Mouse (Mus musculus) liver, embryonic 12.5 days (tissue): ENCODE measurements around the gene Tspyl1. TPM values are rescaled to one million over a fixed set of nuclear protein-coding genes. Genes with fewer than 3 reads are reported as not detected.
A peak's percentile ranks its signal among the peaks of the same experiment; 100 is the strongest.

Source experiments
- ATAC-seq: fragments of 200-750 bp; cut with Nextera tagmentation; 2 replicates; pipeline ENCODE4 v1.8.0; 2017; ENCODE audit warnings: moderate number of reproducible peaks, mild to moderate bottlenecking, moderate library complexity
- H3K27ac ChIP-seq: fragments of 300-500 bp; sonication (generic); 2 replicates; pipeline ENCODE4 v1.5.1; 2016; ENCODE audit warnings: mild to moderate bottlenecking
- H3K27me3 ChIP-seq: fragments of 300-500 bp; sonication (generic); replicated peaks from 2 replicates; pipeline ENCODE4 v1.6.1; 2016; ENCODE audit warnings: mild to moderate bottlenecking, moderate library complexity
- H3K36me3 ChIP-seq: fragments of 300-500 bp; sonication (generic); 2 replicates; pipeline ENCODE4 v1.6.1; 2016; ENCODE audit warnings: mild to moderate bottlenecking, moderate library complexity
- H3K4me1 ChIP-seq: fragments of 300-500 bp; sonication (generic); 2 replicates; pipeline ENCODE4 v1.6.1; 2016
- H3K4me2 ChIP-seq: fragments of 300-500 bp; sonication (generic); 2 replicates; pipeline ENCODE4 v1.6.1; 2016; ENCODE audit warnings: mild to moderate bottlenecking, moderate library complexity
- H3K4me3 ChIP-seq: fragments of 300-500 bp; sonication (generic); 2 replicates; pipeline ENCODE4 v1.5.1; 2016; ENCODE audit warnings: mild to moderate bottlenecking, moderate library complexity
- H3K9ac ChIP-seq: fragments of 300-500 bp; sonication (generic); 2 replicates; pipeline ENCODE4 v1.6.1; 2016; ENCODE audit warnings: mild to moderate bottlenecking, moderate library complexity
- H3K9me3 ChIP-seq: fragments of 300-500 bp; sonication (generic); replicated peaks from 2 replicates; pipeline ENCODE4 v1.6.1; 2016; ENCODE audit warnings: mild to moderate bottlenecking, moderate library complexity
- WGBS: fragments of 180-500 bp; shearing (Covaris S2); methylation state at CpG from one replicate; pipeline ENCODE4 v1.1.7; 2016; ENCODE audit not compliant: insufficient replicate concordance; 5-methylcytosine and 5-hydroxymethylcytosine counted together
- polyA plus RNA-seq: library from polyadenylated mRNA; unstranded; fragments of >200 nt; fragmentation: Nextera tagmentation; extraction: Ambion mirVana; gene quantifications from 2 replicates; pipeline ENCODE4 v1.2.1, GENCODE M21; 2016

The Tspyl1 gene
- polyA plus RNA-seq, 1 experiment from 2014 or later: 40.3 TPM

DNA sequence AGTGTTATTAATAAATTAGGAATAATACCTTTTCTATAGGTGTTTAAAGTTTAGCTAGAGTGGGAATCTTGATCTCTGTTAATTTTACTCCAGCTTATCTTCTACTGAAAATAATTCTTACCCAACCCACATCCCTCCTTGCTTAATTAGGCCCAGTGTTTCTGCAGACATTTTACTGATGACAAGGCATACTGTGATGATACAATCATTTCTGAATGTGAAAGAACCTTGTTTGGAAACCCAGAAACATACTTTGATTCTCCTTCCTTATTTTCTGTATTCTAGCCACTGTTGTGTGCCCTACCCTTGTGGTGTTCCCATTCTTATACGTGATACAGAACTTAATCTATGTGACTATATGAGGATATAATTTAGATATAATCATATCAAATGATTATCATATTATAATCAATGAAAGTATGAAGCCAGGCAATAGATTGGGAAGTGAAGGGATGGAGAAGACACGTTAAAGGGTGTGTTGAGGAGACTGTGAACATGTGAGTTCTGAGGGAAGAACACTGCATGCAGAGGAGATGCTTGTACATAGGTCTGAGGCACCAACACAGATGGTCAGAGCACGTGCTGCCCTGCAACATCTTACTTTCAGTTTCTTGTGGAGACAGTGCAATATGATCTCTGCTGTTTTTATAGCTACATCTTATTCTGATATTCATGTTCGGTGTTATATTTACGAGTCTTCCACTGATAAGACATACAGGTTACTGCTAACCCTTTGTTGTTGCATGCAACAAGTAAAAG, 14.5 kb upstream of the Tspyl1 start:
- Histone ChIP-seq H3K4me1 (no peaks in the 10 kb centered on the region), H3K9ac (no peak overlapping the region), H3K9me3 (no peaks in the 10 kb centered on the region), H3K4me3 (no peak overlapping the region), H3K36me3 (no peaks in the 10 kb centered on the region), H3K27ac (no peak overlapping the region), H3K27me3 (no peaks in the 10 kb centered on the region), H3K4me2 (no peak overlapping the region)
- 61% methylated on average over 5 of the region's 5 CpGs for WGBS
- no peak for ATAC-seq

DNA sequence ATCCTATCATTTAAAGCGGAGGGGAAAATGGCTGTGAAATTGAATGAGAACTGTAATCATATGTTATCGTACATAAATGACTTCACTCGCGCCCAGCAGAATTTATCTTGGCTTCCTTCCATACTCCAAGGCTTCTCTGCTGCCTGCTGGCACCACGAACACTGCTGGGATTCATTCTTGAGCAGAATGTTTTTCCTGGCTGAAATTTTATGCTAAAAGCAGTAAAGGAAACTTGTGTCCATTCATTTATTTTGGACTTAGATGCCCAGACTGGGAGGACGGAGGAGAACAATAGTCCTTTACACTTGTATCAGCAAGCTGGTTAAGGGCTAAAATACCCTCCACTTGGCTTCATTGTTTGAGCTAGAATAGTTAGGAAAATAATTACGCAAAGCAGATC, 10.3 kb upstream of the Tspyl1 start:
- Histone ChIP-seq H3K9ac (no peak overlapping the region), H3K4me1 (no peaks in the 10 kb centered on the region), H3K9me3 (no peaks in the 10 kb centered on the region), H3K27ac (no peak overlapping the region), H3K36me3 (no peaks in the 10 kb centered on the region), H3K27me3 (no peaks in the 10 kb centered on the region), H3K4me2 (no peak overlapping the region), H3K4me3 (no peak overlapping the region)
- 68% methylated on average over 7 of the region's 7 CpGs for WGBS
- ATAC-seq: no peak

DNA sequence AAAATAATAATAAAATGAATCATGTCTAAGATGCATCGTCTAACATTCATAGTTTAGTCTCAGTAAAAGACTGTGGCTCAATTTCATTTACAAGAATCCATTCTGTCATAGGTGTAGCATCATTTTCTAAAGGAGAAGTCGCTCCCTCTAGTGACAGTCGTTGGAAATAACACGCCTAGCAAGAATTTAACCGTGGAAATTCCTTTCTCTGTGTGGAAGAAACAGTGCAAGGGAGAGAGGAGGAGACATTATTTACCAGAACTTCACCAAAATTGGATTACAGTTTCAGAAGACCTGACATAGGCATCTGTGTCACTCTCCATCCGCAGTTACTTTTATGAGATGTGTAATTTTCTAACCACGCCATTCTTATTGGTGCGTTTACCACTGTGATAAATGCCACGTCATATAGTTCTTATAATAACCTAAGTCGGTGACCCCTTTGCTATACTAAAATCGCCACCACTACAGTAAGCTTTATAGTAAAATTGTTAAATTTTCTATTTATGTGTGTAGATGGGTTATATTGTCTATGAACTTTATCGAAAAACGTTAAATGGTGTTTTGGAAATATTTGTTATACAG, 1.3 kb upstream of the Tspyl1 start:
- Histone ChIP-seq H3K4me1 (peaks cover 21% of the 10 kb centered on the region), H3K27me3 (no peaks in the 10 kb centered on the region), H3K9me3 (no peaks in the 10 kb centered on the region), H3K9ac (peak overlapping the region; percentile 40), H3K36me3 (no peaks in the 10 kb centered on the region), H3K4me3 (peak overlapping the region; percentile 44), H3K27ac (no peak overlapping the region), H3K4me2 (peak overlapping the region; percentile 84)
- 19% methylated on average over 13 of the region's 13 CpGs for WGBS
- no peak for ATAC-seq

DNA sequence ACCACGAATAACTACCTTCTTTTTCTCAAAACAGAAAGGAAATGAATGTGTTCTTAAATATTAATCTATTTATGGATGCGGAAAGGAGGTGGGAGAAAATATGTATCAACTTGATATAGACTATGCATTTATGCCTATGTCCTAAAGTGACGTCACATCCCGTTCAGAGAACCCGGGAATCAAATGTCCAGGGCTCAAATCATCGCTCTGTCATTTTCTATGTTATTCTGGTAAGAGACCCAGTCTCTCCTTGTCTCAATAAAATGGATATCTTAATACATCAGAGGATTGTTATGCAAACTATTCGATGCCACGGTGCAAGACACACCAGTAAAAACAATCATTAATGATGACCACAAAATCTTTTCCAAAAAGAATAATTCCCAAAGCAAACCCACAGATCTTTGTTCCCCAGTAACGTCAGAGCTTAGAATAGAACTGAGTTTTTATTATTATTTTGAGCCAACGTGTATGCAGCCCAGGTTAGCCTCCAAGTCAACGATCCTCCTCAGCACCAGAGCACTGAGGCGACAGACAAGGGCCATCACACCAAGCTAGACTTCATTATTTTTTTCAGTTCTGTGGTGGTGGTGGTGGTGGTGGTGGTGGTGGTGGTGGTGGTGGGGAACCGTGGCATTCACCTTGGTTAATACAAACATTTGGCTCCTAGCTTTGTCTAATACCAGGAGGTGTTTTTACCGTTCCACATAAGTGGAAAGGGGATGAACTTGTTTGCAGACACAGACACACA, 604 bp upstream of the Tspyl1 start:
- Histone ChIP-seq H3K27ac (peak overlapping the region; percentile 87), H3K36me3 (no peaks in the 10 kb centered on the region), H3K27me3 (no peaks in the 10 kb centered on the region), H3K4me3 (peak overlapping the region; percentile 99), H3K4me1 (peaks cover 21% of the 10 kb centered on the region), H3K4me2 (peak overlapping the region; percentile 84), H3K9me3 (no peaks in the 10 kb centered on the region), H3K9ac (peak overlapping the region; percentile 97)
- peak; percentile 28 for ATAC-seq
- 16% methylated on average over 14 of the region's 14 CpGs for WGBS

DNA sequence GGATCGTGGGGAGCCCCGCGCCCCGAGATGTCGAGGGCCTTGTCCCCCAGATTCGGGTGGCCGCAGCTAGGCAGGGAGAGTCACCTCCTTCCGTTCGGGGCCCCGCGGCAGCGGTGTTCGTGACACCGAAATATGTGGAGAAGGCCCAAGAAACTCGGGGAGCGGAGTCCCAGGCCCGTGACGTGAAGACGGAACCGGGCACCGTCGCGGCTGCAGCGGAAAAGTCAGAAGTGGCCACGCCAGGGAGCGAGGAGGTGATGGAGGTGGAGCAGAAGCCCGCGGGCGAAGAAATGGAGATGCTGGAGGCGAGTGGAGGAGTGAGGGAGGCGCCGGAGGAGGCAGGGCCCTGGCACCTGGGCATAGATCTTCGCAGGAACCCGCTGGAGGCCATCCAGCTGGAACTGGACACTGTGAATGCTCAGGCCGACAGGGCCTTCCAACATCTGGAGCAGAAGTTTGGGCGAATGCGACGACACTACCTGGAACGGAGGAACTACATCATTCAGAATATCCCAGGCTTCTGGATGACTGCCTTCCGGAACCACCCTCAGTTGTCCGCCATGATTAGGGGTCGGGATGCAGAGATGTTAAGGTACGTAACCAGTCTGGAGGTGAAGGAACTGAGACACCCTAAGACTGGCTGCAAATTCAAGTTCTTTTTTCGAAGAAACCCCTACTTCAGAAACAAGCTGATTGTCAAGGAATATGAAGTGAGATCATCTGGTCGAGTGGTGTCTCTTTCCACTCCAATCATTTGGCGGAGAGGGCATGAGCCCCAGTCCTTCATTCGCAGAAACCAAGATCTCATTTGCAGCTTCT, 639 bp downstream of the Tspyl1 start:
- peak overlapping the region; percentile 87 for H3K27ac ChIP-seq
- 4% methylated on average over 47 of the region's 47 CpGs for WGBS
- no peaks in the 10 kb centered on the region for H3K27me3 ChIP-seq
- peaks cover 7% of the 10 kb centered on the region for H3K36me3 ChIP-seq
- no peaks in the 10 kb centered on the region for H3K9me3 ChIP-seq
- peaks cover 21% of the 10 kb centered on the region for H3K4me1 ChIP-seq
- H3K4me2 ChIP-seq: peak overlapping the region; percentile 84
- ATAC-seq: peak; percentile 53
- peak overlapping the region; percentile 99 for H3K4me3 ChIP-seq
- H3K9ac ChIP-seq: peak overlapping the region; percentile 97

DNA sequence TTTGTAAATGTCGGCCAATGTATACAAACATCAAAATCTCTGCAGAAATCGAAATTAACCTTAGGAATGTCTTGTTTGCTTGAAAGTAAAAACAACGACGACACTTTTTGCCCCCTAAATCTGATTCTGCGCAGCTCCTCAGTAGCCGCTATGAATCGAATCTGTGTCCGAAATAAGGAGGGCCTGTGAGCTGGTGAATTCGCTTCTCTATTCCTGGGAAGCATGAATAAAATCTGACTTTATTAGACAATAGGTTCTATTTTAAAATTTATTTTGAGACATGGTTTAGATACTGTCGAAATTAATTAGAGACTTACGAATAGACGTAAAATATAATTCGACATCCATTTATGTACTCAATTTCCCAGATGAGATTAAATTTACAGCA, 14.9 kb downstream of the Tspyl1 start:
- peak overlapping the region; percentile 65 for H3K4me3 ChIP-seq
- no peak overlapping the region for H3K27ac ChIP-seq
- no peaks in the 10 kb centered on the region for H3K9me3 ChIP-seq
- H3K4me1 ChIP-seq: peaks cover 20% of the 10 kb centered on the region
- H3K9ac ChIP-seq: no peak overlapping the region
- 10% methylated on average over 13 of the region's 13 CpGs for WGBS
- H3K36me3 ChIP-seq: no peaks in the 10 kb centered on the region
- ATAC-seq: no peak
- peaks cover 14% of the 10 kb centered on the region for H3K27me3 ChIP-seq
- peak overlapping the region; percentile 93 for H3K4me2 ChIP-seq

DNA sequence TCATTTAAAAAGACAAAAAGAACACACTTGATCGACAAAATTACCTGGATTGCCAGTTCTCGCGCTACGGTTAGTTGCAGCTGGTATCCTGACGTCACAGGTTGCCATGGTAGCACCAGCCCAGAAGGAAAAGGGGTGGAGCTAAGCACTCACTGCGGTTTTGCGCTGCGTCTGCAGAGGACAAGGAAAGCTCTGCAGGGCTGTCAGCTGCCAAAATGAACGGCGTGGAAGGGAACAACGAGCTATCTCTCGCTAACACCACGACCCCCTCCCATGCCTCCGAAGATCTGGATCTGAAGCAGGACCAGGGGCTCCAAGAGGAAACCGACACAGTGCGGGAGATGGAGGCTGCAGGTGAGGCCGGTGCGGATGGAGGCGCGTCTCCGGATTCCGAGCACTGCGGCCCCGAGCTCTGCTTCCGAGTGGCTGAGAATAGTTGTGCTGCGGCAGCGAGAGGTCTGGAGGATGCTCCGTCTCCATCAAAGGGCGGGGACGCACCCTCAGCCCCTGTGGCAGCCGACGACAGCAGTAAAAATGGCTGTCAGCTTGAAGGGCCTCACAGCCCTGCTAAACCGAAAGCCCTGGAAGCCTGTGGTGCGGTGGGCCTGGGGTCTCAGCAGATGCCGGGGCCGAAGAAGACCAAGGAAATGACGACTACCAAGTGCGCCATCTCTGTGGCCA, 15.4 kb downstream of the Tspyl1 start, which contains the start of gene Tspyl4:
Gene Tspyl4, plus strand, starts transcription at position 144 of the 681 bp plus-strand sequence.
- under 1% methylated on average over 38 of the region's 38 CpGs for WGBS
- Histone ChIP-seq H3K4me3 (peak within 1 kb of the TSS; percentile 65), H3K27ac (no peak within 1 kb of the TSS), H3K9me3 (no peaks in the 10 kb centered on the region), H3K36me3 (no peaks in the 10 kb centered on the region), H3K4me1 (peaks cover 20% of the 10 kb centered on the region), H3K4me2 (peak within 1 kb of the TSS; percentile 93), H3K27me3 (peaks cover 14% of the 10 kb centered on the region), H3K9ac (peak within 1 kb of the TSS; percentile 53)
- ATAC-seq: peak; percentile 93

DNA sequence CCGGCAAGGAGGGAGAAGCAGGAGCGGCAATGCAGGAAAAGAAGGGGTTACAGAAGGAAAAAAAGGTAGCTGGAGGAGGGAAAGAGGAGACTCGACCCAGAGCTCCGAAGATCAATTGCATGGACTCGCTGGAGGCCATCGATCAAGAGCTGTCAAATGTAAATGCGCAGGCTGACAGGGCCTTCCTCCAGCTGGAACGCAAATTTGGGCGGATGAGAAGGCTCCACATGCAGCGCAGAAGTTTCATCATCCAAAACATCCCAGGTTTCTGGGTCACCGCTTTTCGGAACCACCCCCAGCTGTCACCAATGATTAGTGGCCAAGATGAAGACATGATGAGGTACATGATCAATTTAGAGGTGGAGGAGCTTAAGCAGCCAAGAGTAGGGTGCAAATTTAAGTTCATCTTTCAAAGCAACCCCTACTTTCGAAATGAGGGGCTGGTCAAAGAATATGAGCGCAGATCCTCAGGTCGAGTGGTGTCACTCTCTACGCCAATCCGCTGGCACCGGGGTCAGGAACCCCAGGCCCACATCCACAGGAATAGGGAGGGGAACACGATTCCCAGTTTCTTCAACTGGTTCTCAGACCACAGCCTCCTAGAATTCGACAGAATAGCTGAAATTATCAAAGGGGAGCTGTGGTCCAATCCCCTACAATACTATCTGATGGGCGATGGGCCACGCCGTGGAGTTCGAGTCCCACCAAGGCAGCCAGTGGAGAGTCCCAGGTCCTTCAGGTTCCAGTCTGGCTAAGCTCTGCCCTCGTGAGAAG, 16.2 kb downstream of the Tspyl1 start:
- H3K9ac ChIP-seq: peak overlapping the region; percentile 53
- no peak for ATAC-seq
- WGBS: 47% methylated on average over 25 of the region's 25 CpGs
- peaks cover 20% of the 10 kb centered on the region for H3K4me1 ChIP-seq
- no peaks in the 10 kb centered on the region for H3K9me3 ChIP-seq
- H3K4me3 ChIP-seq: peak overlapping the region; percentile 65
- H3K4me2 ChIP-seq: peak overlapping the region; percentile 93
- H3K27me3 ChIP-seq: peaks cover 14% of the 10 kb centered on the region
- no peak overlapping the region for H3K27ac ChIP-seq
- no peaks in the 10 kb centered on the region for H3K36me3 ChIP-seq

DNA sequence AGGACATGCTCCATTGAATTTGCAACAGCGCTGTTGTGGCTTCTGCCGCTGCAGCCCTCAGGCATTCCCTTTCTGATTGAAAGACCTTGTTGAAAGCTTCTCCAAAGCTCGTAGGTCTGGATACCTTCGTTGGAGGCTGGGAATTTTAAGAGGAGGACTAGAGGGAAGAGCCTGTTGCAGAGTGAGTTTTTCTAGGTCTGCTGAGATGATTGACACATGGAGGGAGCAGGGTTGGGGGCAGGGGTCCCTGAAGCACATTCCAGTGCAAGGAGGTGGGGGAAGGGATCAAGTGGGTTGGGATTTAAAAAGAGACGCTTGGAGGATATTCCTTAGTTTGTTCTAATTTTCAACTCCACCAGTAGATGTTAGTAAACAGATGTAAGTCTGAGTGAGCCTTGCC, 18.4 kb downstream of the Tspyl1 start:
- no peaks in the 10 kb centered on the region for H3K36me3 ChIP-seq
- no peak overlapping the region for H3K27ac ChIP-seq
- H3K9ac ChIP-seq: no peak overlapping the region
- H3K4me3 ChIP-seq: no peak overlapping the region
- WGBS: 56% methylated on average over 5 of the region's 5 CpGs
- no peak for ATAC-seq
- H3K4me1 ChIP-seq: peaks cover 20% of the 10 kb centered on the region
- no peak overlapping the region for H3K4me2 ChIP-seq
- H3K9me3 ChIP-seq: no peaks in the 10 kb centered on the region
- H3K27me3 ChIP-seq: peaks cover 14% of the 10 kb centered on the region

DNA sequence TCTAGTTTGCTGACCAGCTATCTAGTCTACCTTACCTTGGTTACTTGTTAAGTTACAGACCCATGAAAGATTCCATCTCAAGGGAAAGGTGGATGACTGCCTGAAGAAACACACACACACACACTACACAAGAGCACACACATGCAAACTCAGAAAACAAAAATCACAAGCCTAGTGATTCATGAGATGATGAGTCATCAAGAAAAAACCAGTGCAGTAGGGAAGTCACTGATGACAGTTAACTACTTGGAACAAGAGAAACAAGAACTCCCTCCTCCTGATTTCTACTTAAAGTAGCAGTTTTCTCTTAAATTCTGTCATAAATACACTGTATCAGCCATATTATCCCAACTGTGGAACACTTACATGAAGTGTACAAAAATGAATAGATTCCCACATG, 25.1 kb downstream of the Tspyl1 start:
- Histone ChIP-seq H3K4me3 (no peak overlapping the region), H3K27me3 (no peaks in the 10 kb centered on the region), H3K4me2 (no peak overlapping the region), H3K36me3 (0 out of 2 replicates have a peak, but pooled peaks cover 6% of the 10 kb centered on the region), H3K27ac (no peak overlapping the region), H3K9ac (no peak overlapping the region), H3K4me1 (no peaks in the 10 kb centered on the region), H3K9me3 (no peaks in the 10 kb centered on the region)
- ATAC-seq: no peak
